Mouse (Mus musculus) left cerebral cortex, postnatal 14 days (tissue): Measurements from ENCODE around the gene Mboat1. TPM values are rescaled to one million over a fixed set of nuclear protein-coding genes. Genes with fewer than 3 reads are reported as not detected.

Source experiments
- total RNA-seq, 2 experiments: library from RNA; stranded (reverse); gene quantifications; 2 replicates each; pipeline ENCODE4 v1.2.3; 2021

Gene Mboat1
- total RNA-seq, 2 experiments from 2014 or later: 0.88 to 1.1 TPM

Other genes with a start within 250 kb of the Mboat1 start
- 10 to 100 TPM; 18.7 to 19.2 TPM for gene E2f3, start 150.4 kb upstream of the Mboat1 start, total RNA-seq
- 1 to 10 TPM in 1 of 2 experiments, under 1 TPM in 1; 0.97 to 2.2 TPM for gene Agtr1a, start 200.0 kb downstream of the Mboat1 start, total RNA-seq